Mouse (Mus musculus) spleen, postnatal 10 days (tissue): ENCODE measurements around the gene Slc29a3.
A peak's percentile ranks its signal among the peaks of the same experiment; 100 is the strongest.

Experiments
- DNase-seq, 2 experiments: peaks; one replicate each; pipeline ENCODE4 v3.0.0; 2021 to 2022; ENCODE audit warnings: low spot score in 2 of 2

Slc29a3 gene

DNA sequence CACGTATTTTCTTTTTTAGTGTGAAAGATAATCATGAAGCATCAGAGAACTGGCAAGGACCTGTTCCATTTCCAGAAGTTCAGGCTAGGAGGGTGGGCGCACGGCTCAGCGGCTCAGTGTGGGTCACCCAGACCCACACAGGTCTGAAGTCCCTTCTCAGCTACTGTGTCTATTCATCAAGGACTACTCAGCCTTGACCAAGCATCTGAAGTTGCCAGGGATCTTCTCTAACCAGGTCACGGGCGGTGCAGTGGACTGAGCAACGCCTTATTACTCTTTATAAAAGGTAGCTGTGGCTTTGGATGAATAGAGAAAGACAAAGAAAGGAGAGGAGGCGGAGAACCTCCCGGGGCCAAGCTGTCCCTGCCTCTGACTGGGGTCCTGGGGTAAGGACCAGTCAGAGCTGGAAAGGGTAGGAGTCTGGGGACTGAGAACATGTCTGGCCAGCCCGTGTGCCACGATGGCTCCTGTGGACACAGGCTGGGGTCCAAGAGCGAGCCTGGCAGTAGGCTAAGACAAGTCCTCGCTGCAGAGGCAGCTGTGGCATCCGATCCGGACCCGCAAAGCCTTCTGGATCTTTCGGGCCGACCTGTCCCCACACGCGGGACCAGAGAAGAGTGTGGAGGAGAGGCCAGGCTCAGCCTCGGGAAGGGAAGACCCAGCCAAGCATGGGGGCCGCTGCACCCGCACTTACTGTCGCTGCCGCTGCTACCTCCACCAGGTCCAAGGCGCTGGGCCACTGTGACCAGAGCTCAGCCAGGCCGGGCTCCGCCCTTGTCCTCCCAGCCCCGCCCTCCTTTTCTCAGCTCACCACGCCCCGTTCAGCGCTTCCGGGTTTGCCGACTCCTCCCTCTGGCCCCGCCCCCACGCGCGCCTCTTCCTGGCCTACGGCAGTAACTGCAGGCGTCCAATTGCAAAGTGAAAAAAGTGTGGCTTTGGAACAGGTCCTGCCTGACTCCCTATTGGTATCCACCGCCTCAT, at the start of gene Slc29a3:
TSS of gene Slc29a3 (minus strand) at position 755 of the 981 bp plus-strand sequence.
- DNase-seq, result peak; percentile 91 to 99

- no peak for DNase-seq
Observed at GRCm38 (mm10) chr10:60801898-60802412, 49.4 kb upstream of the Slc29a3 start.

- no peak for DNase-seq
Observed at GRCm38 (mm10) chr10:60801168-60801897, 48.7 kb upstream of the Slc29a3 start.

DNA sequence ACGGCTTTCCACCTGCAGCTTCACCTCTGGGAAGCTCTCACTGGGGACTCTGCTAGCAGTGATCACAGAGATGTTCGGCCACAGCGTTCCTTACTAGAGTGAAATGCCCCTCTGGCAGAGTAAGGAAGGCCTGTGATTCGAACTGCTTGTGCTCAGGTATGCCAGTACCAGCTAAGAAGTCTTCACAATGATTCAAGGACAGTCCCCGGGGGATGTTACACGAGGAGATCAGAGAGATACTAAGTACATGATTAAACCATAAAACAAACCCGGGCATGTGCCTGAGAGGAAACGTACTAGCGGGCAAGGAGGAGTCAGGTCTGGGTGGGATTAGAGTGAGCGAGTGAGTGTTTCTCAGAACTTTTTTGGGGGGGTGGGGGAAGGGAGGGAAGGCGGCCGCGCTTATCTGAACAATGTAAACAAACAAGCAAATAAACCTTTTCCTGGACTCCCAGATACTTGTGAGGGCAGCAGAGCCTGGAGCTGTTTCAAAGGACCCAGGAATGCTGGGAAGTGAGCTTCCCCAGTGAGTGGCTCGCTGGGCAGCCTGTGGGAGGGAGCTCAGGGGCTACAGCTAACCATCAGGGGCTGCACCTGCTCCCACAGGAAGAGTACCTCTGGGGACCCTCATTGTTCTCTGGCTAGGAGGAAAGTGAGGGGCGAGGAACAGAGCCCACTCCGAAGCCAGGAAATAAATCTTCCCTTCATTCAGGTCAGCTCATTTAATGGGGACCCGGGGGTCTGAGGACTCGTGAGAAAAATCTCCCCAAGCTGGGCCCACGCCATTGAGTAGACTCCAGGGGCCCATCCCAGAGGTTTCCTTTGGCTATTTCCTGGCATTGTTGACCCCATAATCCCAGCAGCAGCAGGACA, 47.9 kb upstream of the Slc29a3 start:
- no peak for DNase-seq

DNA sequence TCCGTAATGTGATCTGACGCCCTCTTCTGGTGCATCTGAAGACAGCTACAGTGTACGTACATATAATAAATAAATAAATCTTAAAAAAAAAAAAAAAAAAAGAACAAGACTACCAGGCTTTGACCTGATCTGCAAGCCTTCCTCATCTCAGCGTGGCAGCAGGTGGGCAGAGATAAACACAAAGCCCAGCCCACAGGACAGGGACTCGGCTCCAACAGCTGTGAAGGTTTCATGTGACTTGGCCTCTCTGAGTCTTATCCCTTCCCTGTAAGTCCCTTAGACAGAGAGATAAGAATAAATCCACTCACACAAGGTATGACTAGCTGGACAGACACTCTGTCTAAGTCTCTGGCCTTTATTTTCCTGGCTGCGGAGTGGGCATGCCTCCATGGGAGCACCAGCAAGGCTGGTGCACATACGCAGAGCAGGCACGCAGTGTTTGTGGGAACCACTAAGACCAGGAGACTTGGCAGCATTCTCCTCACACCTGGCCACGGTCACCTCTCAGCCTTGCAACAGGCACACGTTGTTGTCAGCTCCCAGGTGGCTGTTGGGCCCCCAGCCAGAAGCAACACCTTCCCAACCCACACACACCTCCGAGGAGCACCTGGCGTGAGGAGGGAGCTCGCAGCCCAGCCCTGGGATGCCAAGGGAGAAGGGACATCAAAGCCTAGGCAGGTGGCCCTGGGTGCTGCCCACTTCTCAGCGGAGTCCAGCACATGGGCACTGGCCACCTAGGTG, 45.3 kb upstream of the Slc29a3 start:
- DNase-seq, result no peak

GRCm38 (mm10) chr10:60796474-60796873, 43.9 kb upstream of the Slc29a3 start:
- no peak for DNase-seq

- DNase-seq, result no peak
Observed at GRCm38 (mm10) chr10:60796028-60796427, 43.4 kb upstream of the Slc29a3 start.

GRCm38 (mm10) chr10:60794792-60795191, 42.2 kb upstream of the Slc29a3 start:
- no peak for DNase-seq

GRCm38 (mm10) chr10:60794374-60794773, 41.8 kb upstream of the Slc29a3 start:
- no peak for DNase-seq

DNA sequence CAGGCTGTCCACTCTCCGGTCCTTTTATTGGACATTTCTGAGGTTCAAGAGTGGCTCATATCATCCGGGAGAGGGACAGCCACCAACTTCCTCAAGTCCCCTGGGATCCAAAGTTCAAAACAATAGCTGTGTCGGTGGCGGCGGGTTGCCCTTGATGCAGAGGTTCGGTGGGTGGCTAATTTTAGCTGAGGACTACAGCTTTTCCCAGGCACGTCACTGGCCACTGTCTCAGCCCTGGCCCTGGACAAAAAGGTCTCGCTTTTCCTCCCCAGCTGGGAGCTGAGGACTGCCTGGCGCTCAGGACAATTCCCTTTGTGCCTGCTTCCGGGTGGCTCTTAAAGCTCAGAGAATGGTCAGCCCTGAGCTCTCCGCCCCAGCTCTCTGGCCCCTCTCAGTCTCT, 40.2 kb upstream of the Slc29a3 start:
- DNase-seq, result no peak

DNA sequence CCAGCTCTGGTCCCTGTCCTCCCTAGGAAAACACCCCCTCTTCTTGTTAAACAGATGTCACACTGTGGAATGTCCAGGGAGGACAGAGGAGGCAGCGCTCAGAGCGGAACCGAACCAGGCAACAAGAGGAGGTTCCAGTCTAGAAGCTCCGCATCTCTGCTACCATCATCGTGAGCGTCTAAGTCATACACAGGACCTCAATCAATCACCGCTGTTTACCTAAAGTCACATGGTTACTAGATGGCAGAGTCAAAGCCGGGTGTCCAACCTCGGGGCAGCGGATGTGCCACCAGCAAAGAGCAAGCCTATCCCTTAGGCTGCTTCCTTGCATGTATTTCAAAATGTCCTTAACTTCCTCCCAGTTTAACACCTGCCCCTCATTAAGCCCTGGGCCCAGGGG, 39.8 kb upstream of the Slc29a3 start:
- DNase-seq, result no peak

DNA sequence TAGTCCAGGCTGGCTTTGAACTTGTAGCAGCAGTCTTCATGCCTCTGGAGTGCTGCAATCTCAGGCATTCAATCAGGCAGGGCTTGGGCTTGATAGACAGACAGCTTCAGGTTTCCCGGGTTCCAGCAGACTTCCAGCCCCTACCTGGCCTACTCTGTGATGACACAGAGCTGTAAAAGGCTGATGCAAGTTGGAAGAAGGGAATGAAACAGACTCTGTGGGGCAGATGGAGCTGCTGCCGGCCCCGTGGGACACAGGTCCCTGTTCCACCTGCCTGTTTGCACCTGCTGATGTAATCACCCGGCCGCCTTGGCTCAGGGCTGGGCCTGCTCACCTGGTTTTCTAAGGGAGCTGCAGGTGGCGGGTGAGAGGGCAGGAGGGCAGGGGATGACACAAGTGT, 38.3 kb upstream of the Slc29a3 start:
- DNase-seq, result no peak

- no peak for DNase-seq
Observed at GRCm38 (mm10) chr10:60787303-60788074, 34.9 kb upstream of the Slc29a3 start.

DNA sequence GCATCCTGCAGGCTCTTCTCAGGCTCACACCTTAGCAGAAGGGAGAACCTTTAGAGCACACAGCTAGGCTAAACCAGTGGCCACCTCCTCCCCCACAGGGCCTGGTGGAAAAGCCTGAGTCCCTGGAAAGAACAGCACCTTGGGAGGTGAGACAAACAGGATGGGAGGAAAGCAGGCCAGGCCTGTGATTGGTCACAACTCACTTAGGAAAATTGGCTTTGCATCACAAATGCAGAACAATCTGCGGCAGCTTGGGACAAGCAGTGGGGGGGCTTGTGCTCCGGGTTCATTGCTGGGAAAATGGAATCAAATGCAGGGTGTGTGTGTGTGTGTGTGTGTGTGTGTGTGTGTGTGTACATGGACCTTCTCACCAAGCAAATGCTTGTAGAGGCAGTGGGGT, 31.0 kb upstream of the Slc29a3 start:
- no peak for DNase-seq

- DNase-seq, result peak; percentile 59 to 75
Observed at GRCm38 (mm10) chr10:60779628-60780027, 27.0 kb upstream of the Slc29a3 start.

GRCm38 (mm10) chr10:60778542-60778941, 25.9 kb upstream of the Slc29a3 start:
- peak in 1 of 2 experiments; percentile 60 for DNase-seq

GRCm38 (mm10) chr10:60775473-60775872, 22.9 kb upstream of the Slc29a3 start:
- DNase-seq, result peak in 1 of 2 experiments; percentile 32

GRCm38 (mm10) chr10:60774616-60775015, 22.0 kb upstream of the Slc29a3 start:
- no peak for DNase-seq

DNA sequence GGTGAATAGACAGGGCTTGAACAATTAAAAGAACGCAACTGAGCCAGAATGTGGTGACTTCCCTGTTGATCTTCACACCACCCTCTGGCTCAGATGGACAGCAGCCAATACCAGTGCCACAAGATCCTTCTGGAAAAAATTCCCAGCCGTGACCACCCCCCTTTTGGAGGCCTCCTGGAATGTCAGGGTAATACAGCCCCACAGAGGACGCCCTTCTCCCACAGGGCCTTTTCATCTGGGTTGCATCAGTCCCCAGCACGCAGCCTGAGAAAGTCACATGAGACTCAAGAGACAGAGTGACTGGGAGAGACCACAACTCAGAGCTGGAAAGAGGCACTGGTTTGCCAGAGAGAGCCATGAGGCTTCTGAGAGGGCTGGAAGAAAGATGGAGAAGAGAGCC, 18.3 kb upstream of the Slc29a3 start:
- DNase-seq, result no peak

GRCm38 (mm10) chr10:60768614-60769013, 16.0 kb upstream of the Slc29a3 start:
- no peak for DNase-seq
